Mouse (Mus musculus) embryo, embryonic 11.5 days (tissue): ENCODE data around the gene Cd200.

Experiments used
- DNase-seq: peaks from one replicate; pipeline ENCODE4 v3.0.0-alpha.2; 2012; ENCODE audit warnings: low read depth, low spot score

Cd200 gene

GRCm38 (mm10) chr16:45336478-45336877 lies 72.4 kb downstream of the Cd200 start:
- no peak for DNase-seq

GRCm38 (mm10) chr16:45334891-45335290 lies 74.0 kb downstream of the Cd200 start:
- DNase-seq, result no peak

- no peak for DNase-seq
Measured at GRCm38 (mm10) chr16:45334376-45334765, 74.5 kb downstream of the Cd200 start.

GRCm38 (mm10) chr16:45333678-45334375 lies 75.0 kb downstream of the Cd200 start:
- DNase-seq, result no peak

- DNase-seq, result no peak
Measured at GRCm38 (mm10) chr16:45332591-45332990, 76.3 kb downstream of the Cd200 start.
